Mouse (Mus musculus): ENCODE measurements around the gene Mfsd5.

Mfsd5 gene

DNA sequence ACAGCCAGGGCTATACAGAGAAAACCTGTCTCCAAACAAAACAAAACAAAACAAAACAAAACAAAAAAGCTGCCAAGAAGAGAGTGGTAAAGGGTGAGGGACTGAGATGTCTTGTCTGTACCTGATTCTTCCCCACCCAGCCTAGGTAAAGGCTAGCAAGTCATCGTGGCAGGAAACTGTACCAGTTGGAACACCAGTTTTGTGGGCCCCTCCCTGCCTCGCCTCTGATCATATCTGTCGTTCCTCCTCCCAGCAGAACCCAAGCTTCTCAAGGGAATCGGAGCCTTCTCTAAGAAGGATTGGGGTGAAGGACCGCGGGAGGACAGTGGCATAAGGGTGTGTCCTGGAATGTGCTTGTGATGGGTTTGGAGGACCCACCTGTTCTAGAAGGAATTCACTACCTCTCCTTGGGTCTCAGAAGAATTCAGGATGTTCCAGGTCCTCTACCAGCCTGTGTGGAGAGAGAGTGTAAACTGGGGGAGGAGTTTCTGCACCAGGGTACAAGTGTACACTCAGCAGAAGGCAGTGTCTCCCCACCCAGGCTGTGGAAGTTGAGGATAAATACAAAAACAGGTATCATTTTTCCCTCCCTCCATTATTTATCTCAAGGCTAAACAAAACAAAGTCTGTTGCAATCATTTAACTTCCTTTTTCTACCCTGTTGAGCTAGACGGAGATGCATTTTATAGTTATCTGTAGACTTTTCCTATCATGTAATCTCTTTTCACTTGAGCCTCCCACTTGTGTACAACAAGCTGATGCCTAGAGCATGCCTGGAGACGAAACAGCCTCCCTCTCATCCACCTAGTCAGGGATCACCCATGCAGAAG, 3.4 kb downstream of the Mfsd5 start:
- WGBS, result 77% methylated on average over 8 of the region's 8 CpGs

DNA sequence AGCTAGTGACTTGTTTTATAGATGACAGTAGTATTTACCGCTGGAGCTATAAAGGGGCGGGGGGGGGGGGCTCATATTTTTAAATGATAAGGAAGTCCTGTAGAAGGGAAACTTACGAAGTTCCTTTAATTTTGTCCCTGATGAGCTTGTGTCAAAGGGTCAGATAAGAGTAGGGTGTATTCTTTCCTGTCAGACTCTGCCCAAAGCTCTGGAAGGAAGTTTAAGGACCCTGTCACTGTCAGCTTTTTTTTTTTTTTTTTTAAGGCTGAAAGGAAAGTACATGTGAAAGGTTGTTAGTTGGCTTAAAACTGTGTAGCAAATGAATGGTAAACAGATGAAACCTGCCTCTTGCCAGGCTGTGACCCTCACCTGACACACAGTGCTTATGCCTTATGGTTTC, 4.4 kb downstream of the Mfsd5 start:
- 87% methylated on average over 3 of the region's 3 CpGs for WGBS

DNA sequence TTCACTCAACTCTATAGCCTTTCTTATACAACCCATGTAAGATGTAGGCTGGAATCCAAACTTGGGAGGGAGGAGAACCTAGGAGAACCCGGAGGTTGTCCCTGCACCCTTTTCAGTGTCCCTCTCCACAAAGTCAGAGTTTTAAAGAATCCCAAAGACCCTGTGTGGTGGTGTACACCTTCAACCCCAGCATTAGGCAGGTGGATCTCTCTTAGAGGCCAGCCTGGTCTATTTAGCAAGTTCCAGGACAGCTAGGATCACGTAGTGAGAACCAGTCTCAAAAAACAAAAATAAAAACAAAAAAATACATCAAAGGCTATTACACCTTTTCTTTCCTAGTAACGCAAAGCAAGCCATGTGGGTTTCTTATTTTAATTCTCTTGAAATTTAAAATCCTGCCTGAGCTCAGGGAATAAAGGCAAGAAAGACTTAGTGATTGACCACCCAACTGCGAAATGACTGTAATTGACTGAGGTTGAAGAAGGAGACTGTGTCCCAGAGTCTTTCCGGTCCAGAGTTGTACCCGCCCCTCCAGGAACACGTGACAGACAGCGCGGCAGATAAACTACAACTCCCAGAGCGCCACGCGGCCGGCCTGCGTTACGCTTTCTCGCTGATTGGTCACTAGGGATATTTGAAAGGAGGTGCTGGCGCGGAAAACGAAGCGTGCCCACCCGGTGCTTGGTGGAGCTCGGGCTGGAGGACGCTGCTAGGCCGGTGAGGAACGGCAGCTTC, 16.5 kb downstream of the Mfsd5 start, which contains the start of gene Espl1:
Gene Espl1, plus strand, starts transcription at position 634 of the 735 bp plus-strand sequence.
- 3% methylated on average over 25 of the region's 25 CpGs for WGBS

DNA sequence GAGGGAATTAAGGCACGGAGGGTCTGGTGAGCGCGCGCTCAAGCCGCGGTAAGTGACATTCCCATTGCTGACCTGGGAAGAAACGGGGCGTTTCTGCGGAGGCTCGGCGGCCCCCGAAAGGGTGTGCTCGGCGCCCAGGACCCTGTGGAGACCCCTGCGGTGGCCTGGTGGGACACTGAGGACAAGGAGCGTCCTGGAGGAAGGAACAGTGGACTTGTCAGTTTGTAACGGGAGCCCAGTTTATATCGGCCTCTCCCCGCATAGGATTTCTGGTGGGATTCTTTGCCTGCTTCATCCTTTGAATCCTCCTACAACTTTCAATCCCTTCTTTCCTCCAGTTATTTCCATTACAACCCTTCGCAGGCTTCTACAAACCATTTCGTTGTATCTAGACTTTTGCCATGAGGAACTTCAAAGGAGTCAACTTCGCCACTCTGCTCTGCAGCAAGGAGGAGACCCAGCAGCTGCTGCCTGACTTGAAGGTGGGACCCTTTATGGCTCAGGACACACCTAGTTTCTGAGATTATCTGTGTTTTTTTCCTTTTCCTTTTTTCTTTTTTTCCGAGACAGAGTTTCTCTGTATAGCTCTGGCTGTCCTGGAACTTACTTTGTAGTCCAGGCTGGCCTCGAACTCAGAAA, 17.2 kb downstream of the Mfsd5 start:
- WGBS, result 6% methylated on average over 24 of the region's 24 CpGs

DNA sequence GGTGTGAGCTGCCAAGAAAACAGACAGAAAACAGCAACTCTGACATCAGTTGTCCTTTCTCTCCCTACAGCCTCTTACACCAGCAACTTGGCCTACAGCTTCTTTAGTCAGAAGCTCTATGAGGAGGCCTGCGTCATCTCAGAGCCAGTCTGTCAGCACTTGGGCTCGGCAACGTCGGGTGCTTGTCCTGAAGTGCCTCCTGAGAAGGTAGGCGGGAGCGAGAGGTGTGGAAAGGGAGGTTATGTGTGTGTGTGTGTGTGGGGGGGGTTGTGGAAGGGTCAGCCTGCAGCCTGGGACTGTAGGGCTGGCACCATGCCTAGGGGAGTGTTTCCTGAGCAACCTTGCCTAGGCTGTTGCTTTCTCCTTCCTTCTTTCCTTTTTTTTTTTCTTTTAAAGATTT, 23.3 kb downstream of the Mfsd5 start:
- WGBS, result 74% methylated on average over 6 of the region's 6 CpGs

DNA sequence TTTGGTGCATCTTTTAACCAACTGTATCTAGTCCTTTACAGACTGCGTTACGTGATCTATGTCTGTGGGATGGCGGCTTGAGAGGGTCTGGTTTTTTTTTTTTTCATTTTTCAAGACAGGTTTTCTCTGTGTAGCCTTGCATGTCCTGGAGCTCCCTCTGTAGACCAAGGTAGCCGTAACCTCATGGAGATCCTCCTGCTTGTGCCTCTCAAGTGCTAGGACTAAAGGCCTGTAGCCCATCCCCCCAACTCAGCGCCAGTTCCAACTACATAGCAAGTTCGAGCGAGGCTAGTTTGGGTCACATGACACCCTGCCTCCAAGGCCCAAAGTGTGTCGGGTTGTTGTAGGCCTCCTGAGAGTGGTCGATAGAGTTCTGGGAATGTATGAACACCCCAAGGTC, 29.5 kb downstream of the Mfsd5 start:
- WGBS, result 91% methylated on average over 9 of the region's 9 CpGs

DNA sequence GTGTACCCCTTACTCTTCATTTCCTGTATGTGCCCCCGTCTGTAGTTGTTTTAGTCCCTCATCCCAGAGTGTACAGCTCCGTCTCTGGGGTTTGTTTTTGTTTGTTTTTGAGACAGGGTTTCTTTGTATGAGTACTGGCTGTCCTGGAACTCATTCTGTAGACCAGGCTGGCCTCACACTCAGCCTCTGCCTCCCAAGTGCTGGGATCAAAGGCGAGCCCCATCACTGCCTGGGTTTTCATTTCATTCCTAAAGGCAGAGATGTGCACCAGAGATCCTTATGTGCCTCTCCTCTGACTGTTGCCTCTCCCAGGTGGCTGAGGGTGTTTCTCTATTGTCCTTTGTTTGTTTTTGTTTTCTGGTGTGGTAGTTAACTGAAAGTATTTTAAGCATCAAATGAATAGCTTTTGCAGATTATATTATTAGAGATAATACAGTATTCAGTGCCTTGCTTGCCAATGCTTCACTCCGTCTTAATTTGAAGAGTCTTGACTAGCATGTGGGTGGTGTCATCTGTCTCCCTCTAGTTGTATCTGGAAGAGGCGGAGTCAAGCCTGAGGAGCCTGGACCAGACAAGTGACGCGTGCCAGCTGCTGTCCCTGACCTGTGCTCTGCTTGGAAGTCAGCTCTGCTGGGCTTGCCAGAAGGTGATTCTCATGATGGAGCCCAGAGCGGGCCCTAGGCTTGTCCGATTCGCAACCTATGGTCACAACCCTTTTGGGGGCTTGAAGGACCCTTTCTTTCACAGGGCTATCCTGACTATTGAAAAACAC, 31.0 kb downstream of the Mfsd5 start:
- WGBS, result 82% methylated on average over 10 of the region's 10 CpGs

DNA sequence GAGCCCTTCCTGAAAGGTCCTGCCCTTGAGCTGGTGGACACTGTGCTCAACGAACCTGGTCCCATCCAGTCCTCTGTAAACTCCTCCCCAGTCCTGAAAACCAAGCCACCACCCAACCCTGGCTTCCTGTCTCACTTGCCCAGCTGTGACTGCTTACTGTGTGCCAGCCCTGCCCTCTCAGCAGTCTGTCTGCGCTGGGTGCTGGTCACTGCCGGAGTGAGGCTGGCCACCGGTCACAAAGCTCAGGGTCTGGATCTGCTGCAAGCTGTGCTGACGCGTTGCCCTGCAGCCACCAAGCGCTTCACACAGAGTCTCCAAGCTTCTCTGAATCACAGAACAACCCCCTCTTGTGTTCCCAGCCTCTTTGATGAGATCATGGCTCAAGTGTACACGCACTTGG, 36.0 kb downstream of the Mfsd5 start:
- 64% methylated on average over 8 of the region's 8 CpGs for WGBS

DNA sequence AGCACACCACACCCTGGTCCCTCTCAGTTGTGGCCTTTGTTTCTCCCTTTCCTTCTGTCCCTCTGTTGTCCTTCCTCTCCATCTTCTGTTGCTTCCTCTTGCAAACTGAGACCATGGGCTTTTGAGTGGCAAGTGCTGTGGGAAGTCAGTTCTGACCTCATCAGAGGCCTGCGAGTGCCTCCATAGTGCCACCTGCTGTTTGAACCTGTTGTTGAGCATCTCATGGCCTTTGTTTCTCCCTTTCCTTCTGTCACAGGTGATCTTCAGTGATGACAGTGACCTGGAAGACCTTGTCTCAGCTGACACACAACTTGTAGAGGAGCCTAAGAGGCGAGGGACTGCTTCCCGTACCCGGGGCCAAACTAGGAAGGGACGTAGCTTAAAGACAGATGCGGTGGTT, 37.0 kb downstream of the Mfsd5 start:
- 90% methylated on average over 6 of the region's 6 CpGs for WGBS

DNA sequence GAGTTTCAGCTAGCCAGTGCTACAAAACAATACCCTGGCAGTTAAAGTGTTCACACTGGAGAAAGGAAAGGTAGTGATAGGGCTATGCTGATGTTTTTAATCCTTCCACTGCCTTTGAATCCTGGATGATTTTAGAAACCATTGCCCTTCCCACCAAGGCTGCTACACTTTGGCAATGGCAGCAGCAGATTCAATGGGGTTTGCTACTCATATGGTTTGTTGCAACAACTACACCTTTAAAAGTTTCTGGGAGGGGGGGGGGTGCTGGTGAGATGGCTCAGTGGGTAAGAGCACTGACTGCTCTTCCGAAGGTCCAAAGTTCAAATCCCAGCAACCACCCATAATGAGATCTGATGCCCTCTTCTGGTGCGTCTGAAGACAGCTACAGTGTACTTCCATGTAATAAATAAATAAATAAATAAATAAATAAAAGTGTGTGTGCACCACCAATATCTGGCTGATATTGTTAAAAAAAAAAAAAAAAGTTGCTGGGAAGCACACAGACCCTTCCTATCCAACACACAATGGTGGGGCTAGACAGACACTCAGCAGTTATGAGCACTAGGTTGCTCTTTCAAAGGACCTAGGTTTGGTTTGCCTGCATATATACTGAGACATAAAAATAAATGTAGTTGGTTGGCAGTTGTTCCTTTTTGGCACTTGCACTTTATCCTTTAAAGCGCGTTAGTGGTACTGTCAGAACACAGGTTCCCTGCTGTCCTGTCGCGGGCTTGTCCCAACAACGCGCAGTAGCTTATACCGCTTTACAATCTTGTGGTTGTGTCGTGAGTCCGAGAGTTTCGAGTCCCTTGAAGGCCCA, 45.6 kb downstream of the Mfsd5 start:
- WGBS, result 76% methylated on average over 12 of the region's 12 CpGs

DNA sequence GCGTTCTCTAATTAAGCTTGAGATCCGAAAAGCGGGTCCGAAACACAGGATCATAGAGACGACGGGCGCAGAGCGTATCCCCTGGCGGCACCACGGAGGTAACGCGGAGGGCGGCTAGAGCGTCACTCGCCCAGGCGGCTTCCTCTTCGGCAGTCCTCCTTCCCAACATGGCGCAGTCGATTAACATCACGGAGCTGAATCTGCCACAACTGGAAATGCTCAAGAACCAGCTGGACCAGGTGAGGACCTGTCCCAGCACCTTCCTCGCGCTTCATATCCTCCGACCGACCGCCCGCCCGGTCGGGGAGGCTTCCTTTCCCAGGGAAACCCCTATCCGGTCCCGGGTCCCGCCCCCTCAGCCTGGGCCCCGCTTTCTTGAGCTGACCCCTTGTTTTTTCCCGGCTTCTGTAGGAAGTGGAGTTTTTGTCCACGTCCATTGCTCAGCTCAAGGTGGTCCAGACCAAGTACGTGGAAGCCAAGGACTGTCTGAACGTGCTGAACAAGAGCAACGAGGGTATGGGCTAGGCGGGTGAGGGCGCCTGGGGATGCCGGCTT, 46.8 kb downstream of the Mfsd5 start, which contains the start of gene Pfdn5:
Gene Pfdn5, plus strand, starts transcription at position 95 of the 555 bp plus-strand sequence.
- WGBS, result under 1% methylated on average over 40 of the region's 40 CpGs

DNA sequence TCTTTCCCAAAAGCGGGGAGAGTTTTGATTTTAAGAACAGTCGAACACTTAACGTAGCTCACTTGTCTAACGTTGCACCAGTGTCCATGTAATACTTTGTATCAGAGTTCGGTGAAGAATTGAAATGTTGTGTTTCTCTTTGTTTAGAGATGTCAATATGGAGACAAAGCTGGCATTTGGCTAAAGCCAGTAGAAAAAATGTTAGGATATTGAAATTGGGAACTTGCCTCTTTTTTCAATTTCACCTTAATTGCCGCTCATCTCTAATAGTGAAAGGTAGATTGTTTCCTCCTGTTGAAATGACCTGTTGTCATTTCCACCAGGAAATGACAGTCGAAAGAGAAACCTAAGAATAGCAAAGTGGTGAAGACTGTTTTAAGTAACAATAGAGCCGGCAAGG, 47.6 kb downstream of the Mfsd5 start:
- 48% methylated on average over 8 of the region's 8 CpGs for WGBS
